Mouse (Mus musculus): Measurements from ENCODE around the gene Stt3a. TPM values are rescaled to one million over a fixed set of nuclear protein-coding genes. Genes with fewer than 3 reads are reported as not detected.

Gene Stt3a
- polyA plus RNA-seq, 1 experiment from 2014 or later, result 197 TPM

- H3K4me3 ChIP-seq (ENCODE audit: low read depth, low read length), result peak within 1 kb of the TSS; percentile 89
- DNase-seq (ENCODE audit: low spot score) (peak; percentile 94), ATAC-seq (ENCODE audit: insufficient number of reproducible peaks, low FRiP score, low TSS enrichment, low read depth) (peak; percentile 95)
- H3K4me2 ChIP-seq (ENCODE audit: low read depth, severe bottlenecking), result peak within 1 kb of the TSS; percentile 78
- H3K27ac ChIP-seq (replicated peaks; ENCODE audit: low read depth, low read length), result peak within 1 kb of the TSS; percentile 30; the same call in 1 of the 2 replicates
- no peaks in the 10 kb centered on the region; the same call in 1 of the 2 replicates for H3K9me3 ChIP-seq (ENCODE audit: control insufficient read depth, low read length)
- no peaks in the 10 kb centered on the region for H3K4me1 ChIP-seq (ENCODE audit: control insufficient read depth, insufficient read depth, low read length)
- H3K36me3 ChIP-seq (ENCODE audit: control insufficient read depth, insufficient read depth, low read length), result no peaks in the 10 kb centered on the region
- under 1% methylated on average over 61 of the region's 66 CpGs for WGBS
- H3K27me3 ChIP-seq (ENCODE audit: control insufficient read depth, insufficient read depth, low read length), result no peaks in the 10 kb centered on the region
- peak within 1 kb of the TSS; percentile 93 for H3K9ac ChIP-seq (ENCODE audit: low read length)
These were observed 29.5 kb upstream of the Stt3a start, which contains the start of gene Ei24 for GRCm38 (mm10) chr9:36796781-36797555. Gene Ei24, minus strand, starts transcription at chr9:36797393.

DNA sequence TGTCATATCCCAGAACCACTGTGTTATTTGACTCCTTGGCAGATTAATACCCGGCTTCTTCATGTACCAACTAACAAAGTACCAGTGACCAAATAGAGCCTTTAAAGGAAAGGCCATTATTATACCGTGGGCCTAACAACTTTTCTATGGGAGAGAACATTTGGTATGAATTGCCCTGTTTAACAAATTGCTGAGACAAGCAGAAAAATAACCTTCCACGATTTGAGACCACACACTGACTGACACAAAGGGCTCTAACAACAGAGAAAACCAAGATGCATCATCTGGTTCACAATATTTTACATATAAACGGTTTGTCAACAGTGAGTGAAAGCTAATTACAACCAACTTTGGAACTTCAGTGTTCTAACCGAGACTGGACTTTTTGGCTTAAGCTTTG is 28.7 kb upstream of the Stt3a start:
- peak overlapping the region; percentile 78 for H3K4me2 ChIP-seq (ENCODE audit: low read depth, severe bottlenecking)
- H3K9ac ChIP-seq (ENCODE audit: low read length), result no peak overlapping the region
- no peaks in the 10 kb centered on the region for H3K36me3 ChIP-seq (ENCODE audit: control insufficient read depth, insufficient read depth, low read length)
- ATAC-seq (ENCODE audit: insufficient number of reproducible peaks, low FRiP score, low TSS enrichment, low read depth), result no peak
- no peaks in the 10 kb centered on the region; the same call in 1 of the 2 replicates for H3K9me3 ChIP-seq (ENCODE audit: control insufficient read depth, low read length)
- no peak overlapping the region for H3K27ac ChIP-seq (replicated peaks; ENCODE audit: low read depth, low read length)
- no peaks in the 10 kb centered on the region for H3K4me1 ChIP-seq (ENCODE audit: control insufficient read depth, insufficient read depth, low read length)
- H3K4me3 ChIP-seq (ENCODE audit: low read depth, low read length), result peak overlapping the region; percentile 89; the same call in 1 of the 2 replicates
- no peaks in the 10 kb centered on the region for H3K27me3 ChIP-seq (ENCODE audit: control insufficient read depth, insufficient read depth, low read length)
- DNase-seq (ENCODE audit: low spot score), result no peak
- 19% methylated on average over 5 of the region's 5 CpGs for WGBS

DNA sequence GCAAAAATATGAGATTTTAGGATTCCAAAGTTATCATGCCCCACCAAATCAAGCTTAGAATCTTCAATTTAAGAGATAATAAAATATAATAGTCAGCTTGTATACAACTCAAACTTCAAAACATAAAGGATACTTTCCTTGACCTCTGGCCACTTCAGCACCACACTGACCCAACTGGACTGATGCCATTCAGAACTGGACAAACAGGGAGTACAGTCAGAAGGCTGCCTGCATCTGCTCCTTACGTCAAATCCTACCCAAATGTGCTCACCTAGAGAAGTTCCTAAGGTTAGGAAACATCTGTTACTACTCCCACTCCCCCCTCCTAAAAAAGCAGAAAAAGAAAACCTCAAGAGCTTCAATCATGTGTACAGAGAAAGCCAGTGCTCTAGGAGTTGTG is 28.1 kb upstream of the Stt3a start:
- DNase-seq (ENCODE audit: low spot score) (no peak), ATAC-seq (ENCODE audit: insufficient number of reproducible peaks, low FRiP score, low TSS enrichment, low read depth) (no peak)
- no peak overlapping the region for H3K27ac ChIP-seq (replicated peaks; ENCODE audit: low read depth, low read length)
- no peaks in the 10 kb centered on the region; the same call in 1 of the 2 replicates for H3K9me3 ChIP-seq (ENCODE audit: control insufficient read depth, low read length)
- H3K36me3 ChIP-seq (ENCODE audit: control insufficient read depth, insufficient read depth, low read length), result no peaks in the 10 kb centered on the region
- H3K4me3 ChIP-seq (ENCODE audit: low read depth, low read length), result no peak overlapping the region
- no peak overlapping the region for H3K4me2 ChIP-seq (ENCODE audit: low read depth, severe bottlenecking)
- H3K4me1 ChIP-seq (ENCODE audit: control insufficient read depth, insufficient read depth, low read length), result no peaks in the 10 kb centered on the region
- no peak overlapping the region for H3K9ac ChIP-seq (ENCODE audit: low read length)
- H3K27me3 ChIP-seq (ENCODE audit: control insufficient read depth, insufficient read depth, low read length), result no peaks in the 10 kb centered on the region
- 79% methylated on average over 1 of the region's 1 CpGs for WGBS

DNA sequence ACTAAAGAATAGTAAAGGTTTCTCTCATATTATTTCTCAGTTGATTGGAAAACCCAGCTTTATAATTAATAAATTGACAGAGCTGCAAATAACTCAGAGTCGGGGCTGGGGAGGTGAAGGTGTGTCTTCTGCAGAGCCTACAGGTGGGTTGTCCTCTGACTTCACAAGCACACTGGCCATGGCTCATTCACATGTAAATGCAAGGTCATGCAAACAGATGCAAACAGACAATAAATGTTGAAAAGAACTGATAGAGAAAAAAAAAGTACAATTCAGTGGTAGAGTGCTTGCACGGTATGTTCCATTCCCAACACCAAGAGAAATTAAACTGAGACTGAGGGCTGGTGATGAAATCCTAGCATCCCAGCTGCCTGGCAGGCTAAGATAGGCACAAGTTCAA is 27.0 kb upstream of the Stt3a start:
- 86% methylated on average over 2 of the region's 2 CpGs for WGBS
- no peaks in the 10 kb centered on the region; the same call in 1 of the 2 replicates for H3K36me3 ChIP-seq (ENCODE audit: control insufficient read depth, insufficient read depth, low read length)
- H3K27ac ChIP-seq (replicated peaks; ENCODE audit: low read depth, low read length), result no peak overlapping the region
- H3K4me1 ChIP-seq (ENCODE audit: control insufficient read depth, insufficient read depth, low read length), result no peaks in the 10 kb centered on the region
- ATAC-seq (ENCODE audit: insufficient number of reproducible peaks, low FRiP score, low TSS enrichment, low read depth) (no peak), DNase-seq (ENCODE audit: low spot score) (no peak)
- H3K4me3 ChIP-seq (ENCODE audit: low read depth, low read length), result no peak overlapping the region
- no peak overlapping the region for H3K9ac ChIP-seq (ENCODE audit: low read length)
- H3K27me3 ChIP-seq (ENCODE audit: control insufficient read depth, insufficient read depth, low read length), result no peaks in the 10 kb centered on the region
- H3K9me3 ChIP-seq (ENCODE audit: control insufficient read depth, low read length), result no peaks in the 10 kb centered on the region; the same call in 1 of the 2 replicates
- H3K4me2 ChIP-seq (ENCODE audit: low read depth, severe bottlenecking), result no peak overlapping the region

DNA sequence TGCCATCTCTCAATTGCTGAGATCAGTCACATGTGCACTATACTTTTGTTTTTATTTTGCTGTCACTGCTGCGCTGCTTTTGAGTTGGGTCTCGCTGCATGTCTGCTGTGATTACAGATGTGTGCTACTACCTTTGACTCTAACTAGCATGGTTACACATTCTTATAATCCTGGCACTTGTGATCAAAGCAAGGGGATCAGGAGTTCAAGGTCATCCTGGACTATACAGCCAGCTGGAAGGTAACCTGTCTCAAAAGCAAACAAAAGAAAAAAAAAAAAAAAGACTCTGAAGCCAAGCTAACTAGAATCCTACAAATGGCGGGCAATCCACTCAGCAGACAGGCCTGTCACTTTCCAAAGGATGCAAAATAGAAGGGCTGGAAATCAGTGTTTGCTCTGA is 24.7 kb upstream of the Stt3a start:
- H3K27me3 ChIP-seq (ENCODE audit: control insufficient read depth, insufficient read depth, low read length), result no peaks in the 10 kb centered on the region

GRCm38 (mm10) chr9:36783921-36784320 is 16.4 kb upstream of the Stt3a start:
- Histone ChIP-seq H3K9me3 (ENCODE audit: control insufficient read depth, low read length) (no peaks in the 10 kb centered on the region), H3K4me1 (ENCODE audit: control insufficient read depth, insufficient read depth, low read length) (no peaks in the 10 kb centered on the region), H3K4me2 (ENCODE audit: low read depth, severe bottlenecking) (no peak overlapping the region), H3K27ac (replicated peaks; ENCODE audit: low read depth, low read length) (no peak overlapping the region), H3K9ac (ENCODE audit: low read length) (no peak overlapping the region), H3K4me3 (ENCODE audit: low read depth, low read length) (no peak overlapping the region), H3K27me3 (ENCODE audit: control insufficient read depth, insufficient read depth, low read length) (no peaks in the 10 kb centered on the region), H3K36me3 (ENCODE audit: control insufficient read depth, insufficient read depth, low read length) (peaks cover 29% of the 10 kb centered on the region)
- no peak for ATAC-seq (ENCODE audit: insufficient number of reproducible peaks, low FRiP score, low TSS enrichment, low read depth)
- WGBS, result 93% methylated on average over 2 of the region's 2 CpGs
- DNase-seq (ENCODE audit: low spot score), result no peak

More for the DNA sequence above, 24.7 kb upstream of the Stt3a start:
- Histone ChIP-seq H3K9ac (ENCODE audit: low read length) (no peak overlapping the region), H3K4me2 (ENCODE audit: low read depth, severe bottlenecking) (no peak overlapping the region), H3K27ac (replicated peaks; ENCODE audit: low read depth, low read length) (no peak overlapping the region), H3K4me3 (ENCODE audit: low read depth, low read length) (no peak overlapping the region), H3K9me3 (ENCODE audit: control insufficient read depth, low read length) (no peaks in the 10 kb centered on the region), H3K4me1 (ENCODE audit: control insufficient read depth, insufficient read depth, low read length) (no peaks in the 10 kb centered on the region), H3K36me3 (ENCODE audit: control insufficient read depth, insufficient read depth, low read length) (peaks cover 10% of the 10 kb centered on the region)
- ATAC-seq (ENCODE audit: insufficient number of reproducible peaks, low FRiP score, low TSS enrichment, low read depth) (no peak), DNase-seq (ENCODE audit: low spot score) (no peak)
- 92% methylated on average over 3 of the region's 3 CpGs for WGBS

GRCm38 (mm10) chr9:36769048-36769413 is 1.6 kb upstream of the Stt3a start:
- Histone ChIP-seq H3K27ac (replicated peaks; ENCODE audit: low read depth, low read length) (no peak overlapping the region), H3K9me3 (ENCODE audit: control insufficient read depth, low read length) (no peaks in the 10 kb centered on the region), H3K4me1 (ENCODE audit: control insufficient read depth, insufficient read depth, low read length) (peaks cover 5% of the 10 kb centered on the region), H3K4me2 (ENCODE audit: low read depth, severe bottlenecking) (no peak overlapping the region; the same call in 1 of the 2 replicates), H3K36me3 (ENCODE audit: control insufficient read depth, insufficient read depth, low read length) (peaks cover 2% of the 10 kb centered on the region; the same call in 1 of the 2 replicates), H3K9ac (ENCODE audit: low read length) (no peak overlapping the region), H3K4me3 (ENCODE audit: low read depth, low read length) (no peak overlapping the region), H3K27me3 (ENCODE audit: control insufficient read depth, insufficient read depth, low read length) (no peaks in the 10 kb centered on the region)
- WGBS, result 84% methylated on average over 1 of the region's 1 CpGs
- DNase-seq (ENCODE audit: low spot score), result peak; percentile 20
- no peak for ATAC-seq (ENCODE audit: insufficient number of reproducible peaks, low FRiP score, low TSS enrichment, low read depth)

- 14% methylated on average over 25 of the region's 25 CpGs for WGBS
- Histone ChIP-seq H3K4me3 (ENCODE audit: low read depth, low read length) (peak overlapping the region; percentile 92), H3K9me3 (ENCODE audit: control insufficient read depth, low read length) (no peaks in the 10 kb centered on the region), H3K27me3 (ENCODE audit: control insufficient read depth, insufficient read depth, low read length) (no peaks in the 10 kb centered on the region), H3K4me1 (ENCODE audit: control insufficient read depth, insufficient read depth, low read length) (peaks cover 5% of the 10 kb centered on the region), H3K9ac (ENCODE audit: low read length) (peak overlapping the region; percentile 88), H3K4me2 (ENCODE audit: low read depth, severe bottlenecking) (peak overlapping the region; percentile 74), H3K27ac (replicated peaks; ENCODE audit: low read depth, low read length) (peak overlapping the region; percentile 79), H3K36me3 (ENCODE audit: control insufficient read depth, insufficient read depth, low read length) (peaks cover 6% of the 10 kb centered on the region; the same call in 1 of the 2 replicates)
- DNase-seq (ENCODE audit: low spot score) (peak; percentile 56), ATAC-seq (ENCODE audit: insufficient number of reproducible peaks, low FRiP score, low TSS enrichment, low read depth) (no peak; the same call in 1 of the 2 replicates)
These were observed 923 bp upstream of the Stt3a start for GRCm38 (mm10) chr9:36768156-36769047.
